Mouse (Mus musculus) bone marrow, adult 2 months (tissue): ENCODE measurements around the gene Kiz. TPM values are rescaled to one million over a fixed set of nuclear protein-coding genes. Genes with fewer than 3 reads are reported as not detected.

ENCODE experiments used
- H3K27ac ChIP-seq: fragments of 200-500 bp; 2 replicates; pipeline ENCODE4 v1.5.1; 2012; ENCODE audit warnings: low read depth, mild to moderate bottlenecking, control low read depth, inconsistent platforms, low read length; ENCODE audit not compliant: control insufficient read depth, poor library complexity, insufficient read depth
- H3K4me1 ChIP-seq: fragments of 200-500 bp; 2 replicates; pipeline ENCODE4 v1.6.1; 2011; ENCODE audit warnings: low read length; ENCODE audit not compliant: control insufficient read depth, insufficient read depth
- H3K4me3 ChIP-seq: fragments of 200-500 bp; replicated peaks from 2 replicates; pipeline ENCODE3; 2011; ENCODE audit warnings: mild to moderate bottlenecking, low read depth, low read length, control low read depth; ENCODE audit not compliant: control insufficient read depth
- CTCF ChIP-seq: fragments of 200-500 bp; IDR thresholded peaks from 2 replicates; pipeline ENCODE4 v1.5.1; 2011; ENCODE audit warnings: low read length, control low read depth; ENCODE audit not compliant: control insufficient read depth, insufficient read depth
- POLR2A ChIP-seq: fragments of 200-500 bp; IDR thresholded peaks from 2 replicates; pipeline ENCODE4 v1.6.1; 2011; ENCODE audit warnings: low read depth, mild to moderate bottlenecking, control low read depth, low read length, borderline replicate concordance; ENCODE audit not compliant: control insufficient read depth
- WGBS: fragments of 180-500 bp; shearing (Covaris S2); methylation state at CpG from one replicate; pipeline ENCODE4 v1.1.7; 2018; 5-methylcytosine and 5-hydroxymethylcytosine counted together
- polyA plus RNA-seq: library from polyadenylated mRNA; stranded (reverse); fragments of >200 nt; gene quantifications from 2 replicates; pipeline ENCODE4 v1.2.4, GENCODE M21; 2011; ENCODE audit warnings: low replicate concordance; ENCODE audit not compliant: missing spikeins, insufficient read depth, insufficient read length

The Kiz gene
- polyA plus RNA-seq, 1 experiment = 37.8 TPM

DNA sequence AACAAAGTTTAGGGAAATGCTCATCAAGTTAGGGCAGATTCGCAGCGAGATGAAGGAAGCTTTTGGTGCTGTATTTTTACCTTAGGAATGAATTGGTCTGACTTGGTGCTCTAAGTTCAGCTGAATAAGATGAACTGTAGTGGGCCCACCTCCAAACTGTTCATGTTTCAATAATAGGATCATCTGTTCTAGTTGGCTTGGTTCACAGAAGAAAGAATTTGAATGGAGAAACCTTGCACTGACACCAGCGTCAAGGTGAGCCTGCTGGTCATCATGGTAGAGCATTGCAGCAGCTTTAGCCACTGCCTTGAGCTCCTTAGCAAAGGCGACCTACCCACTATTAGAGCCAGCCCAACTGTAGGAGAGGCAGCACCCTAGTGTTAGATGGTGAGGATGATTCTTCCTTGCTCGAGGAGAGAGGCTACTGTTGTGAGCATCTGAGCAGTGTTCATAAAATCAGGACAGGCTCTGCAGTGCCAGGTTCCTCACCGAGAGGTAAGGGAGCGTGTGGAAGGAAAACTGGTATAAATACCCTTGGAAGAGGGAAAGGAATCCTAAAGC, 18.3 kb downstream of the Kiz start:
- TF ChIP-seq CTCF = no peak
- no peak for TF ChIP-seq POLR2A
- no peaks in the 10 kb centered on the region; the same call in none of the 2 replicates for H3K4me1 ChIP-seq
- H3K4me3 ChIP-seq = no peak overlapping the region
- 82% methylated on average over 7 of the region's 7 CpGs for WGBS
- H3K27ac ChIP-seq = no peak overlapping the region

DNA sequence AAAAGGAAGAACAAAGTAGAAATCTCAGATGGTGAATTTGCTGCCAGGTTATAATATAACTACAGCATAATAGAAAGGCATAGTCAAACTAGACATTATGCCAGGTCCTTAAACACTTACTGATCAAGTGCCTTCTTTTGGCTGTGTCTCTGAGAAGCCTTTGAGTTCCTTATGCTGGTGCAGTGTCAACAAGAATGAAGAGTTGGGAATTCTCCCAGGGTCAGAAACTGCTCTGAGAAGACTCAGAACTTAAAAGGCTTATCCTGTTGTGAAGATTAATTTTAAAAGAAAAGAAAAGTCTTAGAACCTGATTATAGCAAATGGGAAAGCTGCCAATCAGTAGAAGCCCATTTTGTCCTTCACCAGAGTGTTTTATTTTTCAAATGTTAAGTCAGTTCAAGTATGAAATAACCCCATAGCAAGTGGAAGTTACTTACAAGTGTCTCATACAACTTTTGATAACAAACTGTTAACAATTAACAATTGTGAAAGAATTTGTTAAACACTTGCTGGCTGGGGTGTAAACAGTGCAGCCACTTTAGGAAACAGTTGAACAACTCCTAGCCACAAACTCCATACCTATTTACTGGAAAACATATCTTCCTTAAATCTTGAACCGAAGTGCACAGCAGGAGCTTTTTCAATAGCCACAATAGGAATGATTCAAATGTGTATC, 21.9 kb downstream of the Kiz start:
- no peak for TF ChIP-seq POLR2A
- TF ChIP-seq CTCF = no peak
- Histone ChIP-seq H3K4me1 (no peaks in the 10 kb centered on the region; the same call in none of the 2 replicates), H3K27ac (no peak overlapping the region), H3K4me3 (no peak overlapping the region)
- WGBS = 86% methylated on average over 1 of the region's 1 CpGs

- Histone ChIP-seq H3K4me3 (no peak overlapping the region), H3K27ac (no peak overlapping the region), H3K4me1 (no peaks in the 10 kb centered on the region)
- 90% methylated on average over 4 of the region's 4 CpGs for WGBS
- TF ChIP-seq POLR2A = no peak
- no peak for TF ChIP-seq CTCF
Measured at GRCm38 (mm10) chr2:146881623-146882022, 26.0 kb downstream of the Kiz start.

- WGBS = 82% methylated on average over 8 of the region's 8 CpGs
- no peaks in the 10 kb centered on the region for H3K4me1 ChIP-seq
- H3K4me3 ChIP-seq = no peak overlapping the region
- TF ChIP-seq CTCF = no peak
- no peak for TF ChIP-seq POLR2A
- H3K27ac ChIP-seq = no peak overlapping the region
Measured at GRCm38 (mm10) chr2:146884291-146884855, 28.7 kb downstream of the Kiz start.

DNA sequence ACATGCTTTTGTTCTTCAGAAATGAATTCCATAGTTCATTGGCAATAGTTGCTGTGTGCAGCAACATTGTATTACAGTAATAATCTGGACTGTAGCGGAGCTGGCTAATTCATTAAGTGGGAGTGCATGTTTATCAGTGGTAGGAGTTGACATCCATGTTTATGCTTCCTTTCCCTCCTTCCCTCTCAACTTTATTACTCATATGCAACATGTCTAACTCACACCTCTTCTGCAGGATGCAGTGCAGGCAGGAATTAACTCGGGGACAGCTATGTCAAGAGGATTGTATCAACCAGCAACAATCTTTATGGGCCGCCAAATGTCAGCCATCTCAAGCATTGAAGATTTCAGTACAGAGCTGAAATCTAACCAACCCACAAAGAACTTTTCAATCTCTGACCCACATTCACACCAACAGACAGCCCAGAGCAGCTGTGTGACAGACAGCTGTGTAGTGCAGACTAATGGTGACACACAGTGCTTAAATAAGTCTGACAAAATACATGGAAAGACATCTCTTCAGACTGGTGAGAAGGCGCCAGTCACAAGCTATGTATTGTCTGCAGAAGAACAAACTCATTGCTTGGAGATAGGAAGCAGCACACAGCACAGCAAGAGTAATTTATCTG, 33.2 kb downstream of the Kiz start:
- TF ChIP-seq POLR2A (no peak), CTCF (no peak)
- Histone ChIP-seq H3K27ac (no peak overlapping the region), H3K4me1 (no peaks in the 10 kb centered on the region), H3K4me3 (no peak overlapping the region)
- 88% methylated on average over 4 of the region's 4 CpGs for WGBS

DNA sequence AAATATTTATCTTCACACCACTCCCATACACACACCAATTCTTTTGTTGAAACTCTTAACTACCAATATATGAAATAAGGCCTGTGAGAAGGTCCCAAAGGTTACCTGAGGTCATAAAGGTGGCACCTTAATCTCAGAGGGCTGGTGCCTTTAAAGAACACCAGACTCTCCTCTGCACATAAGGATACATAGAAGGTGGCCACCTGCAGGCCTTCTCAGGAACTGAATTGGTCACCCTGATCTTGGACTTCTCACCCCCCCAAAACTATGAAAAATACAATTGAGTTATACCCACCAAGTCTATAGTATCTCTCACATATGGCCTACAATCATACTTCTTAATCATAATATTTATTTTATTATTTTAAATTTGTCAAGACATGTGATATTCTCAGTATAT, 43.3 kb downstream of the Kiz start:
- no peak for TF ChIP-seq CTCF
- TF ChIP-seq POLR2A = no peak
- H3K4me3 ChIP-seq = no peak overlapping the region
- no peak overlapping the region for H3K27ac ChIP-seq
- H3K4me1 ChIP-seq = no peaks in the 10 kb centered on the region

DNA sequence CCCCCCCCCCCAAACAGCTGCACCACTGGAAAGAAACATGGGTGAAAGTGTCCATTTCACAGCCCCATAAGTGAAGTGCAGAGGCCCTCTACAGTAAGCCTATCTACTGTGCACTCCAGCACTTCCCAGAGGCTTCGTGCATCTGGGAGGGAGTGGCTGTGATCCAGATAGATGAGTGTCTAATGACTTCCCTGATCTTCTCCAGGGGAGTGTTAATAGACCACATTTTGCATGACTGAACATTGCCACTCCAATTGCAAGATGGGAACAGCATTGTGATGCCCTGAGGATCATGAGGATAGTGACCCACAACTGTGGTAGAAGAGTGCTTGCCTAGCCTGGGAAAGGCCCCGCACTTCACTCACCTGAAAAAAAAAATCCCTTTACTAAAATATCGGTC, 60.4 kb downstream of the Kiz start:
- no peaks in the 10 kb centered on the region for H3K4me1 ChIP-seq
- no peak overlapping the region for H3K4me3 ChIP-seq
- 90% methylated on average over 3 of the region's 3 CpGs for WGBS
- no peak overlapping the region for H3K27ac ChIP-seq
- TF ChIP-seq CTCF (no peak), POLR2A (no peak)

DNA sequence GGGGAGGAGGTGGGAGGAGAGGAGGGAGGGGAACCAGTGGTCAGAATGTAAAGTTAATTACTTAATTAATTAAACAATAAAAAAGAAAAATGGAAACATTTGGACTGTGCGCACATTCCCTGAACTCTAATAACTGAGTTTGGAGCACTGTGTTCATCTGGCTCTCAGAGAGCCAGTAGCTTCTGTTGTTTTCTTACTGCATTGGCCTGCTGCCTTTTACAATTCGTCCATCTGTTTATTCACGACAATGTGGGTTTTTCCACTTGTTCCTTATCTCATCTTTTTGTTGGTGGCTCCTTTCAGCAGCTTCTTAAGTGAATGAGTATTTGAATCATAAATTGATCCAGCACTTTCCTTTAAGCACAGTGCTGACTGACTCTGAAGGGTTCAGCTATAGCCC, 62.1 kb downstream of the Kiz start:
- TF ChIP-seq POLR2A = no peak
- no peak for TF ChIP-seq CTCF
- no peak overlapping the region for H3K4me3 ChIP-seq
- WGBS = 82% methylated on average over 3 of the region's 3 CpGs
- H3K4me1 ChIP-seq = no peaks in the 10 kb centered on the region
- no peak overlapping the region for H3K27ac ChIP-seq

- H3K4me3 ChIP-seq = no peak overlapping the region
- H3K4me1 ChIP-seq = no peaks in the 10 kb centered on the region
- no peak overlapping the region for H3K27ac ChIP-seq
- WGBS = 71% methylated on average over 8 of the region's 8 CpGs
- TF ChIP-seq POLR2A (no peak), CTCF (no peak)
Measured at GRCm38 (mm10) chr2:146920375-146921160, 64.9 kb downstream of the Kiz start.
